Mouse (Mus musculus) adrenal gland, adult 18-20 months (tissue): Measurements from ENCODE around the gene Tekt5. TPM values are rescaled to one million over a fixed set of nuclear protein-coding genes. Genes with fewer than 3 reads are reported as not detected.

Experiments used
- DNase-seq, 2 experiments: peaks; one replicate each; pipeline ENCODE4 v3.0.0; 2021 to 2022; ENCODE audit warnings: low spot score in 2 of 2
- total RNA-seq, 2 experiments: library from RNA; stranded (reverse); gene quantifications; 1 replicate in 1 of 2; 2 replicates in 1 of 2; pipeline ENCODE4 v1.2.3; 2021

The Tekt5 gene
- total RNA-seq, 2 experiments from 2014 or later: not detected

- DNase-seq: peak in 1 of 2 experiments; percentile 19
Observed at GRCm38 (mm10) chr16:10384060-10384497, 11.2 kb downstream of the Tekt5 start.

DNA sequence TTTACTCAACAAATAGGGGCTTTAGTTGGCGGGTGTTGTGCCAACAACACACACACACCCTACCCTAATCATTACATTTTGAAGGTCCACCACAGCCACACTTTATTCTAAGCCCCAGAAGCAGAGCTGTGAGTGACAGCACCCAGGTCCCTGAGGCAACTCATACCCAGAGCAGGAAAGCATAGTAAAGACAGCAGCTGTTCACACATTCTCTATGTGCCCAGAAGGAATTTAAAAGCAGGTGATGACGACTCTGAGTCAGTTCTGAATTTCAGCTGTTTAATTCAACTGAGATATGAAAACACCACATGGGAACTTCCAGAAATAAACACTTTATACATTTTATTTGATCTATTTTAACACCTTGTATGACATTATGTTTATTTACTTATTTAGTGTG is 15.8 kb downstream of the Tekt5 start:
- no peak for DNase-seq

DNA sequence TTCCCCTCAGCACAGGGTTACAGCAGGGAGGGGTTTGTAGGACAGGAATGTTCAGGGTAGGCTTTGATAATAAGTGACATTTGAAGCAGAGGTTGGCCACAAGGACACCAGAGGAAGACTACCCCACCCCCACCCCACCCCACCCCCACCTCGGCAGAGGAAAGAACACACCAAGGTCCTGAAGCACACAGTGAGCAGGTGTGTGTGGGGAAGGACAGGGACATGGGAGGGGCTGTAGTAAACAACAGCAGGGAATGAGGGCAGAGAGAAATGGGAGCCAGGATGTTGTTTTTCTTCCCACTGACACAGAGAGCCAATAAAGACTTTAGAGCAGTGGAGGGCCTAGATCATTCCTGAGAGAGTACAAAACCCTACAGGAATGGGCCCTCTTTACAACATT is 18.0 kb downstream of the Tekt5 start:
- no peak for DNase-seq

DNA sequence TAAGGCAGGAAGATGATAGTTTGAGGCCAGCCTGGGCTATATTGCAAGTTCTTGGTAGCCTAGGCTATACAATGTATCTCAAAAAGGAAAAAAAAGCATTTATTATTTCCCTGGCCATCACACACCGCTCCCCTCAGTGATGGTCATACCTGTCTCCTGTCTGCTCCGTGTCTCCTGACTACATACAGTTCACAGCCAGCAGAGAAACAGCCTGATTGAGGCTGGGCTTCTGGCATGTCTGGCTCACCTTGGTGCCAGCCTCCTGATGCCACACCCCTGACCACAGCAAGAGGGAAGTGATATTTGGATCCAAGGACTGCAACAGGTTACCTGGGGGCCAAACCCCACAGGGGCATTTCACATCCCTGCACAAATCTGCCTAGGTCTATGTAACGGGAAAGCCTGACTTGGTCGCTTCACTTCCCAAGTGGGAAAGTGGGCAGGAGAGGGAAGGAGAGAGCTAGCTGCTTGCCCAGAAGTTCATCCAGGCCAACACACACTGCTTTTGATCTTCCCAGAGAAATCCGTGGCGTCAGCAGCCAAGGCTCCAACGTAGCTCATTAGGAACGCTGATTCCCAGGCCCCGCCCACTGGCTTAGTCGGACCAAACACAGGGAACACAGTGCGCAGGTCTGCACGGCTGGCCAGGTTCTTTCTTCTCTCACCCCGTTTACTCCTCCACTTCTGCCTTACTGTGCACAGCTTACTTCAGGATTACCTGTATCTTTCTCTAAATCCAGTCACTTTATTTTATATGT is 20.9 kb downstream of the Tekt5 start:
- DNase-seq: peak; percentile 38 to 41

DNA sequence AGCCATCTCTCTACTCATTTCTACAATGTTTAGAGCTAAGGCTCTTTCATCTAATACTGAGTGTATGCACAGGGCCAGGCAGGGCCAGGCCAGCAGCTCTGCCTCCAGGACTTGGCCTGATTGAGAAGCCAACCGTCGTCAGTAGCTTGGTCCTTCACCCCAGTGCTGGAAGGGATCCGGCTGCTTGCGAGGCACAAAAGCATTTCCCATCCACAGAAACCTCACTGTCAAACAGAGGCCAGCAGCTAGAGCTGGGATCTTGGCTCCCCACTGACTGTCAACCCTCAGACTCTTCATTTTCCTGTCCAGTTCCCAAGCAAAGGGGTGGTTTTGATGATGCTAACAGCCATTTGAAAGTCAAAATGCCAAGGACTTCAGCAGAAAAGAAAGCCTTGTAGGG is 22.9 kb downstream of the Tekt5 start:
- no peak for DNase-seq

GRCm38 (mm10) chr16:10369996-10370395 is 25.3 kb downstream of the Tekt5 start:
- DNase-seq: no peak

DNA sequence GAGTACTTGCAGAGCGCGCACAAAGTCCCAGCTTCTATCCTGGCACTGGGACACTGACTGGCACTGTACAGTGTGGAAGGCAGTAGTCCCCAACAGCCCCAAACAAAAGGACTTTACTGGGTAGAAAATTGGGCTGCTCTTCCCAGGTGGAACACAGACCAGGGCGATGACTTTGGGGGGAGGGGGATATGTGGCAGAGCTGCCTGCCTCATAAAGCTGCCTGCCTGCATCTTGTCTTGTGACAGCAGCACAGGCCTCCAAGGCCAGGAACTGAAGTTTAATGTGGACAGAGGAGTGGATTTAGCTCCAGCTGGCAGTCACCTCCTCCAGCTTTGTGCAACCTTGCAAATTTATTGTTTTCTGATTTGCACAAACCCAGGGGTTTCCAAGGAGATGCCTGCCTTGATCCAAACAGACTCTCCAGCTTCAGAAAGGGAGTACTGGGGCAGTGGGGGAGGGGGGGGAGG is 25.8 kb downstream of the Tekt5 start:
- no peak for DNase-seq

- DNase-seq: no peak
Observed at GRCm38 (mm10) chr16:10366240-10367217, 28.8 kb downstream of the Tekt5 start.

GRCm38 (mm10) chr16:10365796-10366195 is 29.5 kb downstream of the Tekt5 start:
- no peak for DNase-seq

- no peak for DNase-seq
Observed at GRCm38 (mm10) chr16:10363061-10363460, 32.2 kb downstream of the Tekt5 start.

- DNase-seq: no peak
Observed at GRCm38 (mm10) chr16:10359241-10359640, 36.0 kb downstream of the Tekt5 start.

DNA sequence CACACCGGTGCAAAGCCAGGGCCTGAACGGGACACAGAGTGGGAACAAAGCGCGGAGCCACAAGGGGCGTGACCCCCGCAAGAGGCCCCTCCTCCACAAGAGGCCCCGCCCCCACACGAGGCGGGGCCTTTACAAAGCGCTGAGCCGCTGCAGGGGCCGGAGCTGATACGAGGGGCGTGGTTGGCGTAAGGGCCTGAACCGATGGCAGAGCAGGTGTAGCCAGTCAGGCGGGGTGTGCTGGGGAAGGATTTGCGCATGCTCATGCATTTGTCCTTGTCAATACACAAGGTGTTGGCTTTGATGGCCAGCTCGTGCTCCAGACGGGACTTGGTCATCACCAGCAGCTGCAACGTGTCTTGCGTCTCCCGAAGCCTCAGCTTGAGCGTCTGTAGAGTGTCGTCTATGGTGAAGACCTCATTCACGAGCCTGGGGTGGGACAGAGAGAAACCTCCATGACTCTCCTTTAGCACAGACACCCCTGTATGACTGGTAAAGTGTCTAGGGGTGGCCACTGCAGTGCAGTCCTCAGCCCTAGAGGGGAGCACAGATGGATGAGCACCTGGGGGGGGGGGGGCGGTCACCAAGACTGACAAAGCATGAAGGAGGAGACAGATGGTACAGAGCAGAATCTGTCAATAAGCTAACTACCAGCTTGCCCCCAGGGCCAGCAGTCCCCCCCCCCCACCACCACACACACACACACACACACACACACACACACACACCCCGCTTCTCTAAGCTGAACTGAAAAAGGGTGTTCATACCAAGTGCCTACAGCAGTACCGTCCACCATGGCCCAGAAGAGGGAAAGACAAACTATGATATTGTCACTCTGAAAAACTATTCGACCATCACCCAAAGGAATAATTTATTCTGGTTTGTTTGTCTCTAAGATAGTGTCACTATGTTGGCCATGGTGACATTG is 37.0 kb downstream of the Tekt5 start:
- no peak for DNase-seq

- DNase-seq: no peak
Observed at GRCm38 (mm10) chr16:10355004-10355403, 40.3 kb downstream of the Tekt5 start.

GRCm38 (mm10) chr16:10351050-10351636 is 44.1 kb downstream of the Tekt5 start:
- DNase-seq: no peak

GRCm38 (mm10) chr16:10349876-10350275 is 45.4 kb downstream of the Tekt5 start:
- DNase-seq: no peak

DNA sequence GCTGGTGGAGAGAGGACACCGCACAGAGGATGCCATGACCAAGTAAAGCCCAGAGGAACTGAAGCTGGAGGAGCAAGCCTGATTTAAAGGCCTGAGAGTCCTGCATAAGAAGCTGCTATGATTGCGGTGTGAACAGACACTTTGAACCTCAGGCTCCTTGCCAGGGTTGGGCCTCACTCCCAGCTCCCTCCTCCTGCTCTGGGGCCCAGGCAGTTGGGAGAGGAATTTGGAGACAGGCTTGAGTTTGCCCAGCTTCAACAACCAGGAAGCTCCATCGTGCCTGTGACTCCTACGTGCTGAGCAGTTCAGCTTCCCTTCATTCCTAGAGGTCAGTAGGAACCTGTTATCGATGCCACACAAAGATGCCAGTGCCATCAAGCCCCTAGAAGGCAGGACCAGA is 45.9 kb downstream of the Tekt5 start:
- no peak for DNase-seq

- DNase-seq: no peak
Observed at GRCm38 (mm10) chr16:10347551-10347950, 47.7 kb downstream of the Tekt5 start.

DNA sequence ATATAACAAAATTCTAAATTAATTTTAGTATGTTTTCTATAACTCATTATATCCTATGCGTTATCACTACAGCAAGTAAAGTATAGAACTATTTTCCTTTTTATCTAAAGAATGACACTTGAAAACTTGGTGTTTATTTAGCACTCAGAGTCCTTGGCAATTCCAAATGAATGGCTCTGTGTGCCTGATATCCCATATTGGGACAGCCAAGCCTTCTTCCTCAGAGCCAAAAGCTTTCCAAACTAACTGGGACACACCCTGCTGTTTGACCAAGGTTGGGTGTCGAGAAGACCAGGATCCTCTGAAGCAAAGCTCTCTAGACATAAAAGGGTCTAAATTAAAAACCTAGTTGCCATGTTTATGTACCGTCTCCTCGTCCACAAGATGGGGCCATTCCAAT is 54.2 kb downstream of the Tekt5 start:
- DNase-seq: no peak

- no peak for DNase-seq
Observed at GRCm38 (mm10) chr16:10339930-10340329, 55.4 kb downstream of the Tekt5 start.

GRCm38 (mm10) chr16:10338601-10339000 is 56.7 kb downstream of the Tekt5 start:
- DNase-seq: no peak
